Mouse (Mus musculus) limb, embryonic 11.5 days (tissue): ENCODE results near the gene Psmd11. TPM values are rescaled to one million over a fixed set of nuclear protein-coding genes. Genes with fewer than 3 reads are reported as not detected.

Experiments used
- ATAC-seq: fragments of 200-750 bp; cut with Nextera tagmentation; 2 replicates; pipeline ENCODE4 v1.8.0; 2017; ENCODE audit warnings: low read depth; ENCODE audit not compliant: insufficient number of reproducible peaks, low FRiP score, low TSS enrichment
- DNase-seq: peaks from one replicate; pipeline ENCODE4 v3.0.0-alpha.2; 2015; ENCODE audit warnings: low spot score
- H3K27ac ChIP-seq: fragments of 300-500 bp; sonication (generic); replicated peaks from 2 replicates; pipeline ENCODE4 v1.5.1; 2014; ENCODE audit warnings: low read depth, mild to moderate bottlenecking, low read length
- H3K27me3 ChIP-seq: fragments of 300-500 bp; sonication (generic); 2 replicates; pipeline ENCODE4 v1.6.1; 2014; ENCODE audit warnings: mild to moderate bottlenecking, low read length, mixed read lengths; ENCODE audit not compliant: control insufficient read depth, insufficient read depth
- H3K36me3 ChIP-seq: fragments of 300-500 bp; sonication (generic); 2 replicates; pipeline ENCODE4 v1.6.1; 2014; ENCODE audit warnings: mild to moderate bottlenecking, low read length, moderate library complexity, mixed read lengths; ENCODE audit not compliant: control insufficient read depth, insufficient read depth
- H3K4me1 ChIP-seq: fragments of 300-500 bp; sonication (generic); 2 replicates; pipeline ENCODE4 v1.6.1; 2014; ENCODE audit warnings: low read length, mixed read lengths; ENCODE audit not compliant: control insufficient read depth, insufficient read depth
- H3K4me2 ChIP-seq: fragments of 300-500 bp; sonication (generic); 2 replicates; pipeline ENCODE4 v1.6.1; 2014; ENCODE audit warnings: low read depth, mild to moderate bottlenecking, moderate library complexity; ENCODE audit not compliant: severe bottlenecking
- H3K4me3 ChIP-seq: fragments of 300-500 bp; sonication (generic); 2 replicates; pipeline ENCODE4 v1.5.1; 2014; ENCODE audit warnings: low read depth, low read length
- H3K9ac ChIP-seq: fragments of 300-500 bp; sonication (generic); 2 replicates; pipeline ENCODE4 v1.6.1; 2014; ENCODE audit warnings: mild to moderate bottlenecking, low read length
- H3K9me3 ChIP-seq: fragments of 300-500 bp; sonication (generic); 2 replicates; pipeline ENCODE4 v1.6.1; 2016; ENCODE audit warnings: low read length; ENCODE audit not compliant: control insufficient read depth
- WGBS: fragments of 180-500 bp; shearing (Covaris S2); extraction: QIAGEN DNeasy Blood & Tissue Kit; methylation state at CpG from one replicate; pipeline ENCODE4 v1.1.7; 2014; 5-methylcytosine and 5-hydroxymethylcytosine counted together
- polyA plus RNA-seq: library from polyadenylated mRNA; unstranded; fragments of >200 nt; fragmentation: Nextera tagmentation; extraction: Ambion mirVana; gene quantifications from 2 replicates; pipeline ENCODE4 v1.2.1, GENCODE M21; 2014

Gene Psmd11
- polyA plus RNA-seq, 1 experiment from 2014 or later: 334 TPM

GRCm38 (mm10) chr11:80498328-80499070 is 70.1 kb downstream of the Psmd11 start:
- DNase-seq (no peak), ATAC-seq (no peak)
- 53% methylated on average over 11 of the region's 11 CpGs for WGBS
- Histone ChIP-seq H3K4me1 (0 out of 2 replicates have a peak, but pooled peaks cover 8% of the 10 kb centered on the region), H3K4me3 (no peak overlapping the region), H3K27me3 (no peaks in the 10 kb centered on the region), H3K9me3 (no peaks in the 10 kb centered on the region), H3K36me3 (no peaks in the 10 kb centered on the region), H3K9ac (no peak overlapping the region), H3K27ac (no peak overlapping the region), H3K4me2 (no peak overlapping the region)

DNA sequence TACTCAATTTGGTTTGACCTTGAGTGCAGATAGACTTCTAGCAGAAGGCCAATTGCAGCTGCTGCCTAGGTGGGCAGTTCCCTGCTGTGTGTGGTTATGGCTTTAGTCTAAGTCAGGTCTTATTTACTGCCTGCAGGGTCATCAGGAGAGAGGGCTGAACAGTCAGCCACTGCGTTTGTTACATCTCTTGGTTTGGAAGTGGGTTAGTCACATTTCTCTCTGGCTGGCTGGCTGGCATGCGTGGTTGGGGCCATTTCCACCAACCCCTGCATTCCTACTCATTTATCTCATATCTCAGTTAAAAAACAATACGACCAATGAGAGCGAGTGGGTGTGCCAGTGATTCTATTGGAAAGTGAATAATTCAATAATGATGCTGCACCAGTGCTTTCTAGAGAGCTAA is 71.1 kb downstream of the Psmd11 start:
- WGBS: 64% methylated on average over 4 of the region's 4 CpGs
- no peak for ATAC-seq
- Histone ChIP-seq H3K9ac (no peak overlapping the region), H3K36me3 (no peaks in the 10 kb centered on the region), H3K27me3 (no peaks in the 10 kb centered on the region), H3K9me3 (no peaks in the 10 kb centered on the region), H3K4me2 (no peak overlapping the region), H3K27ac (no peak overlapping the region), H3K4me1 (peaks cover 18% of the 10 kb centered on the region), H3K4me3 (no peak overlapping the region)
- no peak for DNase-seq

GRCm38 (mm10) chr11:80503281-80503680 is 74.9 kb downstream of the Psmd11 start:
- Histone ChIP-seq H3K4me3 (no peak overlapping the region), H3K4me2 (no peak overlapping the region), H3K36me3 (no peaks in the 10 kb centered on the region), H3K4me1 (peaks cover 24% of the 10 kb centered on the region), H3K27me3 (no peaks in the 10 kb centered on the region), H3K27ac (no peak overlapping the region), H3K9me3 (no peaks in the 10 kb centered on the region), H3K9ac (no peak overlapping the region)
- ATAC-seq (no peak), DNase-seq (no peak)
- WGBS: 86% methylated on average over 6 of the region's 6 CpGs

DNA sequence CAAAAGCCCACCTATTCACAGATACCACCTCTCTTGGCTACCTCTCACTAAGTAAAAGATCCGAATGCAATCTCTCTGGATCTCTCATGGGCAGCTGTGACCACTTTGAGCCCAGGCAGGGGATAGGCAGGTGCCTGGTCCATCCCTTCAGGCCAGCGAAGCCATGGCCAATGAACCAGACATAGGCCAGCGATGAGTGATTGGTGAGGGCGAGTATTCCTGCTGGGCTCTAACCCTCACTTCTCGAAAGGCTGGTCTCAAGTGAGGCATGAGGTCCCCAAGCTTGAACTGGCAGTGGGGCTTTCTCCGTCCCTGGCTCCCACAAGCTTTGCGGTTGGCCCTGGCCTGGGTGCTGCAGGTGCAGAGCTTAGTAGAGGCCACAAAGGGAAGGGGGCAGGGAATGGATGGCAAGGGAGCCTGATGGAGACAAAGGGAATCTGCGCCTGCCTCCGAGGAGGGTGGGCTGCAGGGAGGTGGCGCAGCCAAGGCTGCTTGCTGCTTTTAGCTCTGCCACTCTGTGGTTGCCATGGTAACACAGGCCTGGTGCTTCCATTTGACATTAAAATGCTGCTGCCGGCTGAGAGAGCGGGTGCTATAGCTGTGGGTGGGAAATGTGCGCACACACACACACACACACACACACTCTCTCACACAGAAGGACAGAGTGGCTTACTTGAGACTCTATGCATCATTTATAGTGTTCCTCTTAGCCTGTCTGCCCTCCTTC is 75.5 kb downstream of the Psmd11 start:
- H3K36me3 ChIP-seq: no peaks in the 10 kb centered on the region
- peak overlapping the region; percentile 23; the same call in 1 of the 2 replicates for H3K4me2 ChIP-seq
- H3K4me3 ChIP-seq: no peak overlapping the region
- H3K9me3 ChIP-seq: no peaks in the 10 kb centered on the region
- peak overlapping the region; percentile 1; the same call in 1 of the 2 replicates for H3K9ac ChIP-seq
- no peaks in the 10 kb centered on the region for H3K27me3 ChIP-seq
- ATAC-seq (peak; percentile 71; the same call in 1 of the 2 replicates), DNase-seq (peak; percentile 77)
- 32% methylated on average over 13 of the region's 13 CpGs for WGBS
- H3K4me1 ChIP-seq: peaks cover 29% of the 10 kb centered on the region
- no peak overlapping the region for H3K27ac ChIP-seq

- ATAC-seq: no peak
- no peak overlapping the region for H3K4me3 ChIP-seq
Observed at GRCm38 (mm10) chr11:80504519-80505385, 76.3 kb downstream of the Psmd11 start.

GRCm38 (mm10) chr11:80505581-80505980 is 77.2 kb downstream of the Psmd11 start:
- peaks cover 28% of the 10 kb centered on the region for H3K4me1 ChIP-seq
- H3K27ac ChIP-seq: no peak overlapping the region
- no peaks in the 10 kb centered on the region for H3K36me3 ChIP-seq
- ATAC-seq (no peak), DNase-seq (no peak)
- H3K27me3 ChIP-seq: no peaks in the 10 kb centered on the region
- no peak overlapping the region for H3K4me3 ChIP-seq
- no peak overlapping the region for H3K9ac ChIP-seq
- H3K4me2 ChIP-seq: no peak overlapping the region
- 88% methylated on average over 3 of the region's 3 CpGs for WGBS
- no peaks in the 10 kb centered on the region for H3K9me3 ChIP-seq

More at GRCm38 (mm10) chr11:80504519-80505385, 76.3 kb downstream of the Psmd11 start:
- WGBS: 51% methylated on average over 6 of the region's 6 CpGs
- Histone ChIP-seq H3K36me3 (no peaks in the 10 kb centered on the region), H3K4me1 (peaks cover 28% of the 10 kb centered on the region), H3K9ac (no peak overlapping the region), H3K9me3 (no peaks in the 10 kb centered on the region), H3K27ac (no peak overlapping the region), H3K4me2 (no peak overlapping the region), H3K27me3 (no peaks in the 10 kb centered on the region)
- DNase-seq: no peak

- no peak overlapping the region for H3K4me3 ChIP-seq
- no peak for ATAC-seq
- no peak for DNase-seq
- no peak overlapping the region for H3K9ac ChIP-seq
- H3K27ac ChIP-seq: no peak overlapping the region
- H3K4me2 ChIP-seq: no peak overlapping the region
- H3K36me3 ChIP-seq: no peaks in the 10 kb centered on the region
- peaks cover 28% of the 10 kb centered on the region for H3K4me1 ChIP-seq
- no peaks in the 10 kb centered on the region for H3K27me3 ChIP-seq
- H3K9me3 ChIP-seq: no peaks in the 10 kb centered on the region
Observed at GRCm38 (mm10) chr11:80506483-80506882, 78.1 kb downstream of the Psmd11 start.

DNA sequence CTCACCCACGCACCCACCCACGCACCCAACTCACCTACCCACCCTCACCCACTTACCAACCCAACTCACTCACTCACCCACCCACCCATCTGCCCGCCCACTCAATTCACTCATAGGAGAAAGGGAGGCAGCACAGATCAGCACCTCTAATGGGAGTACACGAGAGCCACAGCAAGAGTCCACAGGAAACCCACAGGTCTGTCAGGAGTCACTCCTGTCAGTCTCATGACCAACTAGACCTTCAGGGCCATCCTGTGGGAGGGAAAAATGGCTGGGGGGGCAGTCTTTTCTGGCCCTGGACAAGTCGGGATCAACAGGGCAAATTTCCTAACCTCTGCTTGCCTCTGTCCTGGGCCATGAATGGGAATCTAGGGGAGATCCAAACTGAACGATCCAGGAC is 79.4 kb downstream of the Psmd11 start:
- no peak overlapping the region for H3K9ac ChIP-seq
- DNase-seq: no peak
- no peaks in the 10 kb centered on the region for H3K36me3 ChIP-seq
- H3K4me1 ChIP-seq: peaks cover 28% of the 10 kb centered on the region
- no peak overlapping the region for H3K4me2 ChIP-seq
- H3K9me3 ChIP-seq: no peaks in the 10 kb centered on the region
- no peak overlapping the region for H3K27ac ChIP-seq
- H3K4me3 ChIP-seq: no peak overlapping the region
- no peaks in the 10 kb centered on the region for H3K27me3 ChIP-seq
- WGBS: 84% methylated on average over 6 of the region's 6 CpGs
- ATAC-seq: no peak
